Mouse (Mus musculus): Measurements from ENCODE around the gene Stk19.
"Not testable (repeated sequence)": the region's sequence is repeated elsewhere in the genome, so short reads cannot be mapped to it uniquely, and the experiment has no call there.

Gene Stk19

GRCm38 (mm10) chr17:34840736-34841307, 4.1 kb upstream of the Stk19 start:
- no peak for DNase-seq (ENCODE audit: low read depth, low spot score)

GRCm38 (mm10) chr17:34838785-34839184, 2.0 kb upstream of the Stk19 start:
- DNase-seq (ENCODE audit: low read depth, low spot score): no peak

- DNase-seq (ENCODE audit: low read depth, low spot score): no peak
These were observed 949 bp upstream of the Stk19 start for GRCm38 (mm10) chr17:34837464-34838324.

- no peak for DNase-seq (ENCODE audit: low read depth, low spot score)
These were observed 440 bp downstream of the Stk19 start for GRCm38 (mm10) chr17:34836155-34836855.

- not testable (repeated sequence) for DNase-seq (ENCODE audit: low read depth, low spot score)
These were observed 6.0 kb downstream of the Stk19 start for GRCm38 (mm10) chr17:34830776-34831175.

GRCm38 (mm10) chr17:34814818-34815370, 21.9 kb downstream of the Stk19 start:
- DNase-seq (ENCODE audit: low read depth, low spot score): no peak

GRCm38 (mm10) chr17:34813747-34814146, 23.0 kb downstream of the Stk19 start:
- not testable (repeated sequence) for DNase-seq (ENCODE audit: low read depth, low spot score)

GRCm38 (mm10) chr17:34811275-34811674, 25.5 kb downstream of the Stk19 start:
- DNase-seq (ENCODE audit: low read depth, low spot score): no peak

GRCm38 (mm10) chr17:34810811-34811210, 25.9 kb downstream of the Stk19 start:
- DNase-seq (ENCODE audit: low read depth, low spot score): not testable (repeated sequence)

- DNase-seq (ENCODE audit: low read depth, low spot score): not testable (repeated sequence)
These were observed 26.3 kb downstream of the Stk19 start for GRCm38 (mm10) chr17:34810411-34810810.

- DNase-seq (ENCODE audit: low read depth, low spot score): no peak
These were observed 28.0 kb downstream of the Stk19 start for GRCm38 (mm10) chr17:34808599-34809205.

- DNase-seq (ENCODE audit: low read depth, low spot score): no peak
These were observed 29.6 kb downstream of the Stk19 start for GRCm38 (mm10) chr17:34807176-34807575.

GRCm38 (mm10) chr17:34804871-34805562, 31.7 kb downstream of the Stk19 start:
- DNase-seq (ENCODE audit: low read depth, low spot score): no peak

- DNase-seq (ENCODE audit: low read depth, low spot score): not testable (repeated sequence)
These were observed 32.4 kb downstream of the Stk19 start, which contains the start of gene Cyp21a1 for GRCm38 (mm10) chr17:34804301-34804700. Cyp21a1 (minus strand) TSS chr17:34804561.

- not testable (repeated sequence) for DNase-seq (ENCODE audit: low read depth, low spot score)
These were observed 33.4 kb downstream of the Stk19 start for GRCm38 (mm10) chr17:34803367-34803766.

GRCm38 (mm10) chr17:34802756-34803155, 34.0 kb downstream of the Stk19 start:
- DNase-seq (ENCODE audit: low read depth, low spot score): not testable (repeated sequence)

GRCm38 (mm10) chr17:34800781-34801305, 35.9 kb downstream of the Stk19 start:
- DNase-seq (ENCODE audit: low read depth, low spot score): not testable (repeated sequence)

- DNase-seq (ENCODE audit: low read depth, low spot score): no peak
These were observed 37.2 kb downstream of the Stk19 start for GRCm38 (mm10) chr17:34799531-34799925.

GRCm38 (mm10) chr17:34798866-34799530, 37.7 kb downstream of the Stk19 start:
- no peak for DNase-seq (ENCODE audit: low read depth, low spot score)

GRCm38 (mm10) chr17:34798071-34798470, 38.7 kb downstream of the Stk19 start:
- DNase-seq (ENCODE audit: low read depth, low spot score): not testable (repeated sequence)

Measured in mesoderm, embryonic 11.5 days (tissue).